Mouse (Mus musculus) Patski (cell line): ENCODE results near the gene Erich3. TPM values are rescaled to one million over a fixed set of nuclear protein-coding genes. Genes with fewer than 3 reads are reported as not detected.

ENCODE experiments used
- ATAC-seq: fragments of 100-300 bp; one replicate; pipeline ENCODE4 v1.8.0; 2021
- CTCF ChIA-PET: fragments of 350-600 bp; sonication (Branson Sonifier 250); formaldehyde crosslinking; loops from one replicate; lab custom pipeline; 2022; ENCODE audit warnings: inconsistent platforms; lab: Charles Lee
- POLR2A ChIA-PET: fragments of 350-600 bp; sonication (Branson Sonifier 250); formaldehyde crosslinking; loops from one replicate; lab custom pipeline; 2022; ENCODE audit warnings: antibody characterized with exemption, inconsistent platforms; lab: Charles Lee
- DNase-seq: peaks from one replicate; pipeline ENCODE4 v3.0.0-alpha.2; 2011; ENCODE audit warnings: low read depth, low spot score
- H3K27me3 ChIP-seq: fragments of 371-371 bp; one replicate; pipeline ENCODE4 v1.5.1; 2021
- CTCF ChIP-seq: fragments of 100-300 bp; IDR thresholded peaks from one replicate; pipeline ENCODE4 v1.5.1; 2021
- in situ Hi-C: fragments of 300-500 bp; cut with MboI; formaldehyde crosslinking; loops from 3 replicates; pipeline ENCODE4 v1.11.1; 2018; ENCODE audit warnings: low pct_unique_long_range_greater_than_20kb, mixed read lengths
- polyA plus RNA-seq: library from polyadenylated mRNA; unstranded; gene quantifications from one replicate; pipeline ENCODE4 v1.2.3, GENCODE M21; 2021

Erich3 gene
- polyA plus RNA-seq, 1 experiment from 2014 or later = 0.04 TPM

GRCm38 (mm10) chr3:154800888-154801429 is 137.3 kb downstream of the Erich3 start:
- no peak for TF ChIP-seq CTCF
- no peaks in the 10 kb centered on the region for H3K27me3 ChIP-seq
- ATAC-seq (peak; percentile 54), DNase-seq (peak; percentile 71)
- in situ Hi-C loops = loop anchor here (5.0 kb wide), 1 partner anchor 129 kb away; no protein-coding TSS in a partner anchor
- CTCF ChIA-PET = interaction anchor here (1.3 to 1.5 kb wide), 2 partner anchors 25 to 175 kb away, joined by 3 to 4 read pairs; no protein-coding TSS in a partner anchor
- POLR2A ChIA-PET = interaction anchor here (0.7 kb wide), 1 partner anchor 10 kb away, joined by 3 read pairs; no protein-coding TSS in a partner anchor

- ATAC-seq = no peak
- ChIA-PET CTCF (interaction anchor here (1.0 kb wide), 1 partner anchor 15 kb away, joined by 4 read pairs; no protein-coding TSS in a partner anchor), POLR2A (no interaction called here)
- TF ChIP-seq CTCF = no peak
- in situ Hi-C loops = no loop called here
- no peak for DNase-seq
- H3K27me3 ChIP-seq = no peaks in the 10 kb centered on the region
Measured at GRCm38 (mm10) chr3:154806626-154807025, 143.0 kb downstream of the Erich3 start.

- ChIA-PET POLR2A (interaction anchor here (1.1 kb wide), 1 partner anchor 10 kb away, joined by 3 read pairs; no protein-coding TSS in a partner anchor), CTCF (interaction anchor here (0.9 to 1.5 kb wide), 6 partner anchors 9 to 158 kb away, joined by 3 to 7 read pairs (median 3); no protein-coding TSS in a partner anchor)
- no peaks in the 10 kb centered on the region for H3K27me3 ChIP-seq
- DNase-seq (peak; percentile 91), ATAC-seq (peak; percentile 97)
- in situ Hi-C loops = no loop called here
- TF ChIP-seq CTCF = no peak
Measured at GRCm38 (mm10) chr3:154810273-154810870, 146.7 kb downstream of the Erich3 start.

DNA sequence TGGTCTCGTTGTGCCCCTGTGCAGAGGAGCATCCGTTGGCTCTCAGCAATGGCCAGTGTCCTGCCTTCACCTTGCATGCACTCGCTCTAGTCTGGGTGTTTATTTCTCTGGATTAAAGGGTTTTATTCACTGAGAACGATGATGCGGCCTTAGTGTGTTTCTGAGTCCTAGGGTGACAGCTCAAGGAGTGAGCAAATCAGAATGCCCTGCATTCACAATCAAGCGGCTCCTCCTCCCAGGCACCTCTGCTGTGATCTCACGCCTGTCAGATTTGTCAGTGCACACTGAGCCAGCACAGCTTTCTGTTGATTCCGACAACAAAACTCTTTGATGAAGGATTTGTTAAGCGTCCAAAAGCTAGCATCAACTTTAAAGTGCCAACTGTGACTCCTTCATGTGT is 147.6 kb downstream of the Erich3 start:
- in situ Hi-C loops = no loop called here
- H3K27me3 ChIP-seq = no peaks in the 10 kb centered on the region
- ChIA-PET POLR2A (interaction anchor here (1.1 kb wide), 1 partner anchor 11 kb away, joined by 3 read pairs; no protein-coding TSS in a partner anchor), CTCF (interaction anchor here (1.0 to 1.3 kb wide), 3 partner anchors 8 to 159 kb away, joined by 3 read pairs; no protein-coding TSS in a partner anchor)
- DNase-seq = no peak
- no peak for ATAC-seq
- TF ChIP-seq CTCF = no peak

DNA sequence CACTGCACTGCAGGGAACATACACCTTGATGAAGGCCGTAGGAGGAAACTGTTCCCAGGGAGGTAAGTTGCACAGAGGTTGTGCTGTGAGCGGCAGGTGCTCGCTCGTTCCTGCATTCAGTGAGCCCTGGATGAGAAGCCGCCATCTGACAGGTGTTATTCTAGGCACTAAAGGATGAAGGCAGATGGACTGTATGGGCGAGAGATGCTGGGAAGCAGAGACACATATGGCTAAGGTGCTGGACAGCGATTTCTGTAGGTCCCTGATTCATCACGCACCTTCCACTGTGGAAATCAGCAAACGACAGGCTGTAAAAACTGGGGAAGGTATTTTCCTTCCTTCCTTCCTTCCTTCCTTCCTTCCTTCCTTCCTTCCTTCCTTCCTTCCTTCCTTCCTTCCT is 148.2 kb downstream of the Erich3 start:
- no peak for ATAC-seq
- POLR2A ChIA-PET = no interaction called here
- in situ Hi-C loops = no loop called here

DNA sequence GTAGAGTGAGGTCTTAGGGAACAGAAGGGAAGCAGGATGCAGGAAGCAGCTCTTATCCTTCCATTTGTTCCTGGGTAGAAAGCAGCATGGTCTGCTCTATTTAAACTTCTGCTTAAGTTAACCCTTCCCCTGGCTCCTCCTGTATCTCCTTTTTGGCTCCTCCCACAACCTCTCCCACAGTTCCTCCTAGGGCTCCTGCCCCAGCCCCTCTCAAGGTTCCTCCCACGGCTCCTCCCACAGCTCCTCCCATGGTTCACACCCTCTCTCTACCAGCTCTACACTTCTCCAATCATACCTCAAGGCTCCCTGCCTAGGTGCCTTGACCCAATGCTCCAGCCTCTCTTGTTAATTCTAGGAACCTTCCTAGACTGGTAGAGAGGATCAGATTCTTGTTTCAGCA is 149.2 kb downstream of the Erich3 start:
- ATAC-seq (no peak), DNase-seq (no peak)
- in situ Hi-C loops = no loop called here
- no peak for TF ChIP-seq CTCF
- ChIA-PET POLR2A (no interaction called here), CTCF (interaction anchor here (0.8 to 1.3 kb wide), 2 partner anchors 27 to 47 kb away, joined by 3 to 4 read pairs; no protein-coding TSS in a partner anchor)
- H3K27me3 ChIP-seq = no peaks in the 10 kb centered on the region

More for the DNA sequence above, 148.2 kb downstream of the Erich3 start:
- DNase-seq = no peak
- H3K27me3 ChIP-seq = no peaks in the 10 kb centered on the region
- CTCF ChIA-PET = no interaction called here
- no peak for TF ChIP-seq CTCF

DNA sequence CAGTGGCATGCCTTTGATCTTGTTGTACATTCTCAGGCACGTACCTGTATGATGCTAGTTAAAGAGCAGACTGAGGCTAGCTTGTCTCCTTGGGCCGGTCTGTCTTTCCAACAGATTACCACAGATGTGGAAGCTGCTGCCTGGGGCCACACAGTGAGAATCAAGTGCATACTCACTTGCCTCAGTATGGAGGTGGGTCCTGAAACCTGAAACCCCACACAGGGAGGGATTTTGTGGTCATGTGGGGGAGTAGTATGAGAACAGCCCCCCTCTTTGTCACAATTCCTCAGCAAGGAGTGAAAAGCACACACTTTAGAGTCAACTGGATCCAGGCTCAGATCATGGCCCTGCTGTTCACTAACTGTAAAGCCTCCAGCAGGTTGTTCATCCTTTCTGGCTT is 151.9 kb downstream of the Erich3 start:
- no peak for DNase-seq
- CTCF ChIA-PET = interaction anchor here (1.6 kb wide), 1 partner anchor 133 kb away, joined by 3 read pairs; no protein-coding TSS in a partner anchor
- POLR2A ChIA-PET = no interaction called here
- ATAC-seq = no peak
- in situ Hi-C loops = no loop called here
- no peak for TF ChIP-seq CTCF
- H3K27me3 ChIP-seq = no peaks in the 10 kb centered on the region

GRCm38 (mm10) chr3:154816231-154816630 is 152.6 kb downstream of the Erich3 start:
- in situ Hi-C loops = no loop called here
- ChIA-PET CTCF (interaction anchor here (1.0 to 1.6 kb wide), 5 partner anchors 14 to 132 kb away, joined by 3 to 5 read pairs (median 3); no protein-coding TSS in a partner anchor), POLR2A (no interaction called here)
- no peaks in the 10 kb centered on the region for H3K27me3 ChIP-seq
- TF ChIP-seq CTCF = no peak
- DNase-seq = no peak
- no peak for ATAC-seq

DNA sequence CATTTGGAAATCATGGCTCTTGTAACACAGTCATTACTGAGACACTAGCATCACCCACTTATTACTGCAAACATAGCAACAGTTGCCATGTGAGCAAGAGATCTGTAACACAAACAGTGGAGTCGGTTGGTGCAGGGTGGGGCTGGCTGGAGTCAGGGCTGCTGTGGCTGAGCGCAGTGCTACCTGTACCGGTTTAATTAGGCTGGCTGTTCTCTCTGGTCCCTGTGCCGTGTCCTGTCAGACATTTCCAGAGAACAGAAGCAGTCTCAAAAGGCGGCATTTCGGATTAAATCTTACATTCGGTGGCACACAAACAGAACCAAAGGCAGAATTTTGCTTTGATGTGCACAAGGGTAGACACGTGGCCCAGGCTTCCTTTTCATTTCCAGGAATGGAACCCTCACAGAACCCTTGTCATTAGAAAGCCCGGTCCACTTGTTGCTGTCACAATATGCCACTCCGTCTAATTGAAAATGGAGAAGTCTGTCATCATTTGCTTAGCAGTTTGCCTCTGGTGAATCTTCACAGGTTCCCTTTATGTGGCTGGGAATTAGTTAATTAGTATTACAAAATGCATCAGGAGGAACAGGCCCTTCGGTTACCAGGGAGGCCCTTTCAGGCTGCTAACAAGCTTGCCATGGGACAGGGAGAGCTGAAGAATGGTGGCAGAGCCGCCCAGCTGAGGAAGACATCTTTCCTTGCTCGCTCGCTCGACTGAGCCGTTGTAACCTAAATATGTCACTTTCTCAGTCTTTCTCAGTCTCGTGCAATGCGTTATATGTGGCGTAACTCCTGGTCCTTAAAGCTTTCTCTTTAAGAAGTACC is 153.4 kb downstream of the Erich3 start:
- no peak for TF ChIP-seq CTCF
- ATAC-seq (peak; percentile 37), DNase-seq (no peak)
- ChIA-PET POLR2A (no interaction called here), CTCF (interaction anchor here (1.0 to 1.6 kb wide), 5 partner anchors 15 to 131 kb away, joined by 3 to 5 read pairs (median 3); no protein-coding TSS in a partner anchor)
- in situ Hi-C loops = no loop called here
- H3K27me3 ChIP-seq = no peaks in the 10 kb centered on the region

Other genes with a start within 250 kb of the Erich3 start
- gene Cryz, start 67.1 kb upstream of the Erich3 start, polyA plus RNA-seq = 116 TPM
- 7.9 TPM for gene Tyw3, start 66.8 kb upstream of the Erich3 start, polyA plus RNA-seq